Mouse (Mus musculus) embryonic facial prominence, embryonic 14.5 days (tissue): ENCODE measurements around the gene Tns3. TPM values are rescaled to one million over a fixed set of nuclear protein-coding genes. Genes with fewer than 3 reads are reported as not detected.

Experiments
- ATAC-seq: fragments of 200-750 bp; cut with Nextera tagmentation; 2 replicates; pipeline ENCODE4 v1.8.0; 2017; ENCODE audit warnings: low read depth, moderate number of reproducible peaks, moderate TSS enrichment
- DNase-seq: peaks from one replicate; pipeline ENCODE4 v3.0.0-alpha.2; 2015; ENCODE audit warnings: low spot score
- H3K27ac ChIP-seq: fragments of 300-500 bp; sonication (generic); replicated peaks from 2 replicates; pipeline ENCODE4 v1.5.1; 2014; ENCODE audit warnings: low read depth, mild to moderate bottlenecking, low read length, moderate library complexity
- H3K27me3 ChIP-seq: fragments of 300-500 bp; sonication (generic); replicated peaks from 2 replicates; pipeline ENCODE4 v1.6.1; 2014; ENCODE audit warnings: low read length; ENCODE audit not compliant: control insufficient read depth, insufficient read depth
- H3K36me3 ChIP-seq: fragments of 300-500 bp; sonication (generic); 2 replicates; pipeline ENCODE4 v1.6.1; 2014; ENCODE audit warnings: low read length, mixed read lengths; ENCODE audit not compliant: control insufficient read depth, insufficient read depth
- H3K4me1 ChIP-seq: fragments of 300-500 bp; sonication (generic); 2 replicates; pipeline ENCODE4 v1.6.1; 2014; ENCODE audit warnings: antibody characterized with exemption, low read length; ENCODE audit not compliant: control insufficient read depth, insufficient read depth
- H3K4me2 ChIP-seq: fragments of 300-500 bp; sonication (generic); 2 replicates; pipeline ENCODE4 v1.6.1; 2014; ENCODE audit warnings: low read depth, mild to moderate bottlenecking, low read length, moderate library complexity, mixed read lengths
- H3K4me3 ChIP-seq: fragments of 300-500 bp; sonication (generic); 2 replicates; pipeline ENCODE4 v1.5.1; 2014; ENCODE audit warnings: low read depth, mild to moderate bottlenecking, low read length
- H3K9ac ChIP-seq: fragments of 300-500 bp; sonication (generic); 2 replicates; pipeline ENCODE4 v1.6.1; 2014; ENCODE audit warnings: low read depth, mild to moderate bottlenecking, low read length, moderate library complexity, mixed read lengths
- H3K9me3 ChIP-seq: fragments of 300-500 bp; sonication (generic); 2 replicates; pipeline ENCODE4 v1.6.1; 2016; ENCODE audit warnings: low read length; ENCODE audit not compliant: control insufficient read depth
- WGBS: fragments of 180-500 bp; shearing (Covaris S2); extraction: QIAGEN DNeasy Blood & Tissue Kit; methylation state at CpG from one replicate; pipeline ENCODE4 v1.1.7; 2014; 5-methylcytosine and 5-hydroxymethylcytosine counted together
- polyA plus RNA-seq: library from polyadenylated mRNA; unstranded; fragments of >200 nt; fragmentation: Nextera tagmentation; extraction: Ambion mirVana; gene quantifications from 2 replicates; pipeline ENCODE4 v1.2.1, GENCODE M21; 2014

Gene Tns3
- polyA plus RNA-seq, 1 experiment from 2014 or later: 19.3 TPM

- H3K36me3 ChIP-seq: peaks cover 53% of the 10 kb centered on the region
- DNase-seq (no peak), ATAC-seq (no peak)
- H3K27me3 ChIP-seq: no peaks in the 10 kb centered on the region
- H3K4me1 ChIP-seq: peaks cover 23% of the 10 kb centered on the region
- WGBS: 90% methylated on average over 6 of the region's 6 CpGs
- H3K4me2 ChIP-seq: no peak overlapping the region
- no peak overlapping the region for H3K27ac ChIP-seq
- H3K9me3 ChIP-seq: no peaks in the 10 kb centered on the region
- no peak overlapping the region for H3K4me3 ChIP-seq
- no peak overlapping the region for H3K9ac ChIP-seq
Measured at GRCm38 (mm10) chr11:8453252-8453651, 211.1 kb downstream of the Tns3 start.

- 90% methylated on average over 6 of the region's 6 CpGs for WGBS
- no peaks in the 10 kb centered on the region for H3K9me3 ChIP-seq
- H3K4me3 ChIP-seq: no peak overlapping the region
- ATAC-seq (0 out of 2 replicates have a peak, but pooled peaks have one; percentile 15), DNase-seq (no peak)
- no peaks in the 10 kb centered on the region for H3K27me3 ChIP-seq
- peaks cover 68% of the 10 kb centered on the region for H3K36me3 ChIP-seq
- peaks cover 9% of the 10 kb centered on the region for H3K4me1 ChIP-seq
- H3K27ac ChIP-seq: no peak overlapping the region
- no peak overlapping the region for H3K9ac ChIP-seq
- H3K4me2 ChIP-seq: no peak overlapping the region
Measured at GRCm38 (mm10) chr11:8451597-8452201, 212.6 kb downstream of the Tns3 start.

DNA sequence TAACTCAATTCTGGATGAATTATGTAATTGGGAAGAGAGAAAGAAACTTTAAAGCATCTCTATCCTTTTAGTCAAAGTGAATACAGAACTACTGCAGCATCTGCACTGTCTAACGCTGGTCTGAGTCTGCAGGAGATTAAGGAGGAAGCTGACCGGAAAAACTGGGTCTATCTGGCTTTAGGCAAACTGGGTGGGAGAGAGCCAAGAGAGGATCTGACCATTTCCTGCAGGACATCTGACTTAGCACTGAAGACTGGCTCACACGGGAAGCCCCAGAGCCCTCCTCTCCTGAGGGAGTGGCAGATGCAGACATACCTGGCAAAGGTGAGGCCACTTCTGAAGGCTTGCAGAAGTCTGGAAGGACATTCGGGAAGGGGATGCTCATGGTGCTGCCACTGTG is 213.8 kb downstream of the Tns3 start:
- DNase-seq (no peak), ATAC-seq (no peak)
- Histone ChIP-seq H3K9me3 (no peaks in the 10 kb centered on the region), H3K4me1 (0 out of 2 replicates have a peak, but pooled peaks cover 6% of the 10 kb centered on the region), H3K27me3 (no peaks in the 10 kb centered on the region), H3K9ac (no peak overlapping the region), H3K4me3 (no peak overlapping the region), H3K27ac (no peak overlapping the region), H3K36me3 (peaks cover 66% of the 10 kb centered on the region), H3K4me2 (no peak overlapping the region)
- 84% methylated on average over 4 of the region's 4 CpGs for WGBS

DNA sequence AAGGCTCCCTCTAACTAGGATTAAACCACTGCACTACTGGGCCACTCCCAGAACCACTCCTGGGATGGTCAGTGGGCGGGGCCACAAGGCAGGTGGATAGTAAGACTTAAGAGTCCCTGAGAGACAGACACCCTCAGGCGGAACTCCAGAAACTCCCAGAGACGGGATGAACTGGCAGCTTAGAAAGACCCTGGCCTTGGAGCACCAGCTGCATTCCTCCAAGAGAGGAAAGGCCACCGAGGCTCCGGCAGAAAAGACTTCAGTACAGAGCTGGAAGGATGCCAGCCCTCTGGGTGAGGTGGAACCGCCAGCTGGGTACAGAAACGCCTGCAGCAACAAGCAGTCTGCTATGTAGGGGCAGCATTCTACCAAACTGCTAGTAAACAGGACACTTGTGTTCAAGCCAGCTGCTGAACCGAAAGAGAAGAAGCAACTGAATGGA is 218.4 kb downstream of the Tns3 start:
- no peaks in the 10 kb centered on the region for H3K9me3 ChIP-seq
- H3K27ac ChIP-seq: peak overlapping the region; percentile 19; the same call in 1 of the 2 replicates
- H3K27me3 ChIP-seq: no peaks in the 10 kb centered on the region
- no peak overlapping the region for H3K9ac ChIP-seq
- ATAC-seq: peak; percentile 81
- H3K4me3 ChIP-seq: no peak overlapping the region
- 0 out of 2 replicates have a peak, but pooled peaks cover 6% of the 10 kb centered on the region for H3K4me1 ChIP-seq
- H3K36me3 ChIP-seq: peaks cover 85% of the 10 kb centered on the region
- 29% methylated on average over 8 of the region's 8 CpGs for WGBS
- DNase-seq: peak; percentile 94
- no peak overlapping the region for H3K4me2 ChIP-seq

DNA sequence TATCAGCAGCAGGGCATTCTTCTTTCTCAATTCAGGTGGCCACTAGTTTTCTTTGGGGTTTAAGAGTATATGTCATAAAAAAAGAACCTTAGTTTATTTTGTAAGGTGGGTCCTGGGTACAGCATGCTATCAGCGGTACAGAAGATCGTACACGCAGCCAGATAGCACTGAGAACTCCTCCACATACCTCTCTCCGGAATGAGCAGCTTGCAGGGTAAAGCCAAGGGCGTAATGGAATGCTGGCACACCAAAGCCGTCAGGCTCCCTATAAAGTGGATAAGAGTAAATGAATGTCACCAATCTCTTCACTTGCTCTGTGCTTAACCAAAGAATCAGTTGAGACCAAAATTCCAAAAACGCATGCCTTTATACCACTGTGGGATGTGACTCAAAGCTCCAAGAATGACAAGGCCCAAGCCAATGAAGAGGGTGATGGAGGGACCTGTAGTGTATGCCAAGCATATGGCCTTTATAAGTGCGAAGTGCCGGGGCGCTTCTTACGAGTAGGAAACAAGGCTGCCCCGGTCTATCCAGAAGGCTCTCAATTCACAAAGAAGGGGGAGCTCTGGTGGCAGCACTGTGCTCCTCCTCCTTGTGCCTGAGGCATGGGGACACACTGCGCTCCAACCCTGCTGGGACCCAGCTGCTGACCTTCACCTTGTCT is 219.4 kb downstream of the Tns3 start:
- Histone ChIP-seq H3K36me3 (peaks cover 79% of the 10 kb centered on the region), H3K9ac (no peak overlapping the region), H3K27me3 (no peaks in the 10 kb centered on the region), H3K27ac (no peak overlapping the region), H3K4me1 (peaks cover 12% of the 10 kb centered on the region), H3K9me3 (no peaks in the 10 kb centered on the region), H3K4me3 (no peak overlapping the region), H3K4me2 (no peak overlapping the region)
- 85% methylated on average over 13 of the region's 13 CpGs for WGBS
- ATAC-seq (no peak), DNase-seq (no peak)

GRCm38 (mm10) chr11:8443539-8444292 is 220.6 kb downstream of the Tns3 start:
- Histone ChIP-seq H3K36me3 (peaks cover 71% of the 10 kb centered on the region), H3K4me3 (no peak overlapping the region), H3K4me2 (no peak overlapping the region), H3K9me3 (no peaks in the 10 kb centered on the region), H3K9ac (no peak overlapping the region; the same call in 1 of the 2 replicates), H3K4me1 (peaks cover 24% of the 10 kb centered on the region), H3K27ac (peak overlapping the region; percentile 15; the same call in 1 of the 2 replicates), H3K27me3 (no peaks in the 10 kb centered on the region)
- 0 out of 2 replicates have a peak, but pooled peaks have one; percentile 16 for ATAC-seq
- DNase-seq: no peak
- 72% methylated on average over 11 of the region's 11 CpGs for WGBS

- Histone ChIP-seq H3K4me3 (no peak overlapping the region), H3K4me1 (peaks cover 30% of the 10 kb centered on the region), H3K9me3 (no peaks in the 10 kb centered on the region), H3K36me3 (peaks cover 74% of the 10 kb centered on the region), H3K4me2 (no peak overlapping the region), H3K27me3 (no peaks in the 10 kb centered on the region), H3K27ac (no peak overlapping the region), H3K9ac (no peak overlapping the region)
- 80% methylated on average over 2 of the region's 2 CpGs for WGBS
- no peak for ATAC-seq
- no peak for DNase-seq
Measured at GRCm38 (mm10) chr11:8440706-8441105, 223.6 kb downstream of the Tns3 start.

GRCm38 (mm10) chr11:8440221-8440620 is 224.1 kb downstream of the Tns3 start:
- Histone ChIP-seq H3K9me3 (no peaks in the 10 kb centered on the region), H3K27me3 (no peaks in the 10 kb centered on the region), H3K9ac (no peak overlapping the region), H3K4me2 (no peak overlapping the region), H3K4me3 (no peak overlapping the region), H3K36me3 (peaks cover 74% of the 10 kb centered on the region), H3K4me1 (peaks cover 30% of the 10 kb centered on the region), H3K27ac (peak overlapping the region; percentile 29)
- ATAC-seq (no peak), DNase-seq (no peak)
- 93% methylated on average over 5 of the region's 5 CpGs for WGBS
